In genomic region chr1:193305386-193305785, GRCm38 (mm10) we compare ENCODE assay signal across 14 mouse cellular contexts. TPM values are rescaled to one million over a fixed set of nuclear protein-coding genes. Genes with fewer than 3 reads are reported as not detected.
DNase-seq lines count a peak whose midpoint lies in the region; ATAC-seq and TF ChIP-seq lines count a peak whose summit lies in the region.
"Had no signal": no experiment of that assay in that cellular context is flagged by ENCODE, and none has a peak within 500 bp of the region (broad histone marks: within the 10 kb centered on the region; RNA-seq: fewer than 3 reads in every experiment).

No protein-coding gene starts in this region.

- H3K9ac ChIP-seq in hindbrain, embryonic 12.5 days, result no peak overlapping the region
- no peak overlapping the region for H3K9ac ChIP-seq in midbrain, postnatal 0 days (replicated peaks; ENCODE audit: low read length, poor library complexity, severe bottlenecking)
- H3K9ac ChIP-seq: embryonic facial prominence, embryonic 13.5 days had no signal

- H3K4me3 ChIP-seq in hindbrain, embryonic 12.5 days, result no peak overlapping the region
- H3K4me3 ChIP-seq in midbrain, postnatal 0 days (ENCODE audit: low read depth, low read length), result no peak overlapping the region
- no peak overlapping the region for H3K4me3 ChIP-seq in kidney, adult 2 months (ENCODE audit: insufficient read depth, low read depth, low read length)
- H3K4me3 ChIP-seq: embryonic facial prominence, embryonic 13.5 days; myocyte had no signal

- H3K4me2 ChIP-seq in hindbrain, embryonic 12.5 days (replicated peaks), result no peak overlapping the region
- no peak overlapping the region for H3K4me2 ChIP-seq in midbrain, postnatal 0 days (ENCODE audit: low read depth, low read length, poor library complexity, severe bottlenecking)
- H3K4me2 ChIP-seq: embryonic facial prominence, embryonic 13.5 days had no signal

- H3K27me3 ChIP-seq in hindbrain, embryonic 12.5 days, result no peaks in the 10 kb centered on the region; the same call in 1 of the 2 replicates
- H3K27me3 ChIP-seq in midbrain, postnatal 0 days (ENCODE audit: insufficient read depth, low read length), result no peaks in the 10 kb centered on the region
- H3K27me3 ChIP-seq in kidney, adult 2 months (replicated peaks; ENCODE audit: control insufficient read depth, insufficient read depth, low read length), result no peaks in the 10 kb centered on the region
- H3K27me3 ChIP-seq: embryonic facial prominence, embryonic 13.5 days had no signal

- no peak overlapping the region for H3K27ac ChIP-seq in hindbrain, embryonic 12.5 days
- H3K27ac ChIP-seq in midbrain, postnatal 0 days (ENCODE audit: low read depth, low read length), result no peak overlapping the region
- no peak overlapping the region for H3K27ac ChIP-seq in kidney, adult 2 months (ENCODE audit: insufficient read depth, low read depth, low read length)
- H3K27ac ChIP-seq: embryonic facial prominence, embryonic 13.5 days; stomach, postnatal 0 days had no signal

- DNase-seq in left cerebral cortex, postnatal 4 days, result peak; percentile 53
- no peak for DNase-seq in left cerebral cortex, postnatal 36 days (ENCODE audit: low spot score in 2 of 2)
- peak; percentile 78 to 79 for DNase-seq in cerebellum, postnatal 25 days
- peak; percentile 71 for DNase-seq in midbrain, postnatal 0 days (ENCODE audit: low spot score)
- no peak for DNase-seq in kidney, adult 11 months
- DNase-seq in kidney, adult 2 months, result no peak
- DNase-seq: gastrocnemius, postnatal 25 days; kidney, postnatal 10 days; lung, adult 2 months had no signal

- 0 out of 2 replicates have a peak, but pooled peaks cover 4% of the 10 kb centered on the region for H3K4me1 ChIP-seq in hindbrain, embryonic 12.5 days
- H3K4me1 ChIP-seq in midbrain, postnatal 0 days (ENCODE audit: insufficient read depth, low read length), result no peaks in the 10 kb centered on the region
- no peaks in the 10 kb centered on the region for H3K4me1 ChIP-seq in kidney, adult 2 months (ENCODE audit: control insufficient read depth, insufficient read depth, low read length)

- no peak for TF ChIP-seq POLR2A in kidney, adult 2 months (IDR thresholded peaks at IDR 0.05; ENCODE audit: low read depth, low read length)

- 14% methylated on average over 7 of the region's 7 CpGs for WGBS in hindbrain, embryonic 12.5 days
- 9% methylated on average over 7 of the region's 7 CpGs for WGBS in midbrain, postnatal 0 days
- WGBS in kidney, adult 2 months, result 71% methylated on average over 7 of the region's 7 CpGs

- H3K36me3 ChIP-seq in hindbrain, embryonic 12.5 days, result no peaks in the 10 kb centered on the region
- no peaks in the 10 kb centered on the region for H3K36me3 ChIP-seq in midbrain, postnatal 0 days (ENCODE audit: insufficient read depth, low read length)
- H3K36me3 ChIP-seq in kidney, adult 2 months (ENCODE audit: control insufficient read depth, insufficient read depth, low read length), result no peaks in the 10 kb centered on the region
- H3K36me3 ChIP-seq: embryonic facial prominence, embryonic 13.5 days had no signal

- ATAC-seq in hindbrain, embryonic 12.5 days (ENCODE audit: low FRiP score), result peak; percentile 83
- ATAC-seq in midbrain, postnatal 0 days (ENCODE audit: low FRiP score), result no peak
- no peak for ATAC-seq in megakaryocyte, adult 5-6 weeks (ENCODE audit: poor library complexity, severe bottlenecking)

- no peaks in the 10 kb centered on the region for H3K9me3 ChIP-seq in hindbrain, embryonic 12.5 days (replicated peaks)
- H3K9me3 ChIP-seq in midbrain, postnatal 0 days (ENCODE audit: low read length), result no peaks in the 10 kb centered on the region
- H3K9me3 ChIP-seq: embryonic facial prominence, embryonic 13.5 days had no signal

- no peak for TF ChIP-seq CTCF in midbrain, postnatal 0 days (IDR thresholded peaks at IDR 0.05)
- TF ChIP-seq CTCF in kidney, adult 2 months (conservative IDR thresholded peaks at IDR 0.05; ENCODE audit: insufficient read depth, insufficient read length, low read depth, low read length), result no peak

- intact Hi-C loops in left cerebral cortex, postnatal 4 days (cut with DNase I), result no loop called here
- intact Hi-C loops in left cerebral cortex, postnatal 36 days (cut with DNase I), result no loop called here

RNA-seq across cellular contexts. Expression of gene G0s2, which starts 32.4 kb away (rescaled TPM):
- total RNA-seq in left cerebral cortex, postnatal 4 days (2021), result 1 to 10 TPM; 3.1 to 3.7 TPM
- total RNA-seq in left cerebral cortex, postnatal 36 days (2021), result 1 to 10 TPM; 5.3 to 8.7 TPM
- 6.4 and 7.1 TPM in 2 replicates for polyA plus RNA-seq in hindbrain, embryonic 12.5 days (2016; fragmentation: Nextera tagmentation; extraction: Ambion mirVana)
- 5.3 and 8.6 TPM in 2 replicates for total RNA-seq in midbrain, postnatal 0 days (2014; rRNA removed)
- polyA plus RNA-seq in midbrain, postnatal 0 days (2015; fragmentation: Nextera tagmentation; extraction: Ambion mirVana), result 5.8 and 6.5 TPM in 2 replicates
- total RNA-seq in megakaryocyte, adult 5-6 weeks (2015), result 31.0 and 35.4 TPM in 2 replicates
- total RNA-seq in megakaryocyte, adult 5-6 weeks (2017), result 40.3 and 46.3 TPM in 2 replicates
- polyA plus RNA-seq in kidney, adult 2 months (2012; rRNA removed), result 175 and 201 TPM in 2 replicates

RNA-seq across cellular contexts. Expression of gene Hsd11b1, which starts 41.5 kb away (rescaled TPM):
- 1 to 10 TPM; 3.2 to 3.4 TPM for total RNA-seq in left cerebral cortex, postnatal 4 days (2021)
- total RNA-seq in left cerebral cortex, postnatal 36 days (2021), result 10 to 100 TPM; 14.2 to 26.7 TPM
- polyA plus RNA-seq in hindbrain, embryonic 12.5 days (2016; fragmentation: Nextera tagmentation; extraction: Ambion mirVana), result 0.17 and 0.21 TPM in 2 replicates
- total RNA-seq in midbrain, postnatal 0 days (2014; rRNA removed), result 2.7 and 3.0 TPM in 2 replicates
- polyA plus RNA-seq in midbrain, postnatal 0 days (2015; fragmentation: Nextera tagmentation; extraction: Ambion mirVana), result 2.8 and 3.4 TPM in 2 replicates
- 77.6 and 78.5 TPM in 2 replicates for total RNA-seq in megakaryocyte, adult 5-6 weeks (2015)
- total RNA-seq in megakaryocyte, adult 5-6 weeks (2017), result 36.9 and 44.9 TPM in 2 replicates
- polyA plus RNA-seq in kidney, adult 2 months (2012; rRNA removed), result 125 and 136 TPM in 2 replicates

Comparison
In these comparisons a context has a peak if more than half of its experiments do, and no peak if none do; other contexts are left out.
1. DNase-seq: peak in left cerebral cortex, postnatal 4 days (single experiment), cerebellum, postnatal 25 days (2 of 2) and midbrain, postnatal 0 days (single experiment); none in left cerebral cortex, postnatal 36 days (0 of 2), kidney, adult 11 months (single experiment) and kidney, adult 2 months (single experiment).